Mouse (Mus musculus) cortical plate, adult 2 months (tissue): Measurements from ENCODE around the gene Fdx1. TPM values are rescaled to one million over a fixed set of nuclear protein-coding genes. Genes with fewer than 3 reads are reported as not detected.

Experiments
- H3K27ac ChIP-seq: fragments of 200-500 bp; 2 replicates; pipeline ENCODE4 v1.5.1; 2012; ENCODE audit warnings: low read length, control low read depth, inconsistent platforms; ENCODE audit not compliant: insufficient read depth
- H3K4me1 ChIP-seq: fragments of 200-500 bp; 2 replicates; pipeline ENCODE4 v1.6.1; 2011; ENCODE audit warnings: low read length; ENCODE audit not compliant: control insufficient read depth, insufficient read depth
- H3K4me3 ChIP-seq: fragments of 200-500 bp; 2 replicates; pipeline ENCODE4 v1.5.1; 2011; ENCODE audit warnings: mild to moderate bottlenecking, low read length, control low read depth; ENCODE audit not compliant: insufficient read depth
- CTCF ChIP-seq: fragments of 200-500 bp; IDR thresholded peaks from 2 replicates; pipeline ENCODE4 v1.5.1; 2011; ENCODE audit warnings: mild to moderate bottlenecking, control low read depth, low read length; ENCODE audit not compliant: insufficient read depth; ENCODE audit errors: extremely low read depth
- POLR2A ChIP-seq: fragments of 200-500 bp; IDR thresholded peaks from 2 replicates; pipeline ENCODE4 v1.6.1; 2011; ENCODE audit warnings: mild to moderate bottlenecking, low read length, control low read depth; ENCODE audit not compliant: insufficient read depth; ENCODE audit errors: extremely low read depth
- polyA plus RNA-seq: library from polyadenylated mRNA; depleted of rRNA; stranded (reverse); fragments of >200 nt; gene quantifications from 2 replicates; pipeline ENCODE4 v1.2.3, GENCODE M21; 2012

The Fdx1 gene
- polyA plus RNA-seq, 1 experiment = 23.5 TPM

- no peak for TF ChIP-seq POLR2A
- TF ChIP-seq CTCF = peak; percentile 10; the same call in 1 of the 2 replicates
- Histone ChIP-seq H3K27ac (no peak overlapping the region), H3K4me3 (no peak overlapping the region), H3K4me1 (no peaks in the 10 kb centered on the region)
These were observed 28.0 kb upstream of the Fdx1 start for GRCm38 (mm10) chr9:51991241-51991876.

- TF ChIP-seq CTCF = peak; percentile 22; the same call in 1 of the 2 replicates
- TF ChIP-seq POLR2A = no peak
- H3K4me3 ChIP-seq = no peak overlapping the region
- H3K27ac ChIP-seq = no peak overlapping the region
- no peaks in the 10 kb centered on the region for H3K4me1 ChIP-seq
These were observed 27.5 kb upstream of the Fdx1 start for GRCm38 (mm10) chr9:51990828-51991227.

GRCm38 (mm10) chr9:51985493-51986099 is 22.2 kb upstream of the Fdx1 start:
- no peak overlapping the region for H3K4me3 ChIP-seq
- no peak overlapping the region for H3K27ac ChIP-seq
- TF ChIP-seq POLR2A (no peak), CTCF (no peak)
- no peaks in the 10 kb centered on the region for H3K4me1 ChIP-seq

- Histone ChIP-seq H3K4me1 (no peaks in the 10 kb centered on the region), H3K27ac (no peak overlapping the region), H3K4me3 (no peak overlapping the region)
- TF ChIP-seq POLR2A (no peak), CTCF (no peak)
These were observed 17.8 kb upstream of the Fdx1 start for GRCm38 (mm10) chr9:51981131-51981530.

- TF ChIP-seq CTCF = no peak
- no peak for TF ChIP-seq POLR2A
- no peaks in the 10 kb centered on the region for H3K4me1 ChIP-seq
- H3K4me3 ChIP-seq = no peak overlapping the region
- no peak overlapping the region for H3K27ac ChIP-seq
These were observed 15.9 kb upstream of the Fdx1 start for GRCm38 (mm10) chr9:51979301-51979700.

- Histone ChIP-seq H3K27ac (no peak overlapping the region), H3K4me1 (no peaks in the 10 kb centered on the region), H3K4me3 (no peak overlapping the region)
- TF ChIP-seq POLR2A (no peak), CTCF (no peak)
These were observed 15.3 kb upstream of the Fdx1 start for GRCm38 (mm10) chr9:51978545-51979259.

GRCm38 (mm10) chr9:51977439-51978000 is 14.2 kb upstream of the Fdx1 start:
- no peak for TF ChIP-seq POLR2A
- TF ChIP-seq CTCF = peak; percentile 76

GRCm38 (mm10) chr9:51974871-51975270 is 11.5 kb upstream of the Fdx1 start:
- Histone ChIP-seq H3K4me3 (no peak overlapping the region), H3K4me1 (no peaks in the 10 kb centered on the region), H3K27ac (no peak overlapping the region)
- TF ChIP-seq CTCF (no peak), POLR2A (no peak)

More at GRCm38 (mm10) chr9:51977439-51978000, 14.2 kb upstream of the Fdx1 start:
- no peak overlapping the region for H3K4me3 ChIP-seq
- no peak overlapping the region for H3K27ac ChIP-seq
- no peaks in the 10 kb centered on the region for H3K4me1 ChIP-seq

- Histone ChIP-seq H3K27ac (no peak overlapping the region), H3K4me1 (no peaks in the 10 kb centered on the region), H3K4me3 (no peak overlapping the region)
- no peak for TF ChIP-seq CTCF
- TF ChIP-seq POLR2A = no peak
These were observed 10.5 kb upstream of the Fdx1 start for GRCm38 (mm10) chr9:51973846-51974245.

- Histone ChIP-seq H3K4me1 (peaks cover 1% of the 10 kb centered on the region; the same call in 1 of the 2 replicates), H3K27ac (no peak overlapping the region), H3K4me3 (no peak overlapping the region)
- TF ChIP-seq POLR2A (no peak), CTCF (peak; percentile 18; the same call in 1 of the 2 replicates)
These were observed 3.0 kb upstream of the Fdx1 start for GRCm38 (mm10) chr9:51966373-51966772.
